Mouse (Mus musculus): ENCODE data around the gene 6030408B16Rik. TPM values are rescaled to one million over a fixed set of nuclear protein-coding genes. Genes with fewer than 3 reads are reported as not detected.

6030408B16Rik gene
- total and polyA plus RNA-seq, 3 experiments, result not detected

GRCm38 (mm10) chr15:101250220-101250800, 42.7 kb upstream of the 6030408B16Rik start:
- DNase-seq (ENCODE audit: low spot score) (no peak), ATAC-seq (ENCODE audit: extremely low read depth, insufficient number of reproducible peaks, low FRiP score, poor library complexity, severe bottlenecking) (no peak)
- Histone ChIP-seq H3K9me3 (replicated peaks) (peaks cover 49% of the 10 kb centered on the region), H3K27me3 (ENCODE audit: insufficient read depth, low read length) (peaks cover 8% of the 10 kb centered on the region; the same call in 1 of the 2 replicates), H3K4me3 (ENCODE audit: low read depth, low read length) (no peak overlapping the region), H3K4me1 (ENCODE audit: insufficient read depth, low read depth, low read length) (no peaks in the 10 kb centered on the region; the same call in 1 of the 2 replicates), H3K36me3 (replicated peaks) (no peaks in the 10 kb centered on the region)
- TF ChIP-seq GATA2 (IDR thresholded peaks at IDR 0.05; ENCODE audit: borderline replicate concordance, low read depth, low read length) (no peak), POLR2AphosphoS5 (IDR thresholded peaks at IDR 0.05; ENCODE audit: insufficient replicate concordance, low read depth, low read length) (no peak), CTCF (IDR thresholded peaks at IDR 0.05; ENCODE audit: low read depth, low read length) (no peak), TAL1 (conservative IDR thresholded peaks at IDR 0.05; ENCODE audit: low read depth, low read length) (no peak), GATA1 (IDR thresholded peaks at IDR 0.05; ENCODE audit: borderline replicate concordance, low read length) (no peak)

GRCm38 (mm10) chr15:101251930-101252329, 41.1 kb upstream of the 6030408B16Rik start:
- TF ChIP-seq GATA1 (IDR thresholded peaks at IDR 0.05; ENCODE audit: borderline replicate concordance, low read length) (no peak), POLR2AphosphoS5 (IDR thresholded peaks at IDR 0.05; ENCODE audit: insufficient replicate concordance, low read depth, low read length) (no peak), CTCF (IDR thresholded peaks at IDR 0.05; ENCODE audit: low read depth, low read length) (no peak), GATA2 (IDR thresholded peaks at IDR 0.05; ENCODE audit: borderline replicate concordance, low read depth, low read length) (no peak), TAL1 (conservative IDR thresholded peaks at IDR 0.05; ENCODE audit: low read depth, low read length) (no peak)
- H3K27me3 ChIP-seq (ENCODE audit: insufficient read depth, low read length), result peaks cover 10% of the 10 kb centered on the region; the same call in 1 of the 2 replicates
- H3K9me3 ChIP-seq (replicated peaks), result peaks cover 46% of the 10 kb centered on the region
- no peak for DNase-seq (ENCODE audit: low spot score)
- H3K36me3 ChIP-seq (replicated peaks), result no peaks in the 10 kb centered on the region
- ATAC-seq (ENCODE audit: extremely low read depth, insufficient number of reproducible peaks, low FRiP score, poor library complexity, severe bottlenecking), result no peak
- H3K4me3 ChIP-seq (ENCODE audit: low read depth, low read length), result no peak overlapping the region
- H3K4me1 ChIP-seq (ENCODE audit: insufficient read depth, low read depth, low read length), result no peaks in the 10 kb centered on the region; the same call in 1 of the 2 replicates

GRCm38 (mm10) chr15:101252614-101253013, 40.4 kb upstream of the 6030408B16Rik start:
- Histone ChIP-seq H3K36me3 (replicated peaks) (no peaks in the 10 kb centered on the region), H3K4me1 (ENCODE audit: insufficient read depth, low read depth, low read length) (no peaks in the 10 kb centered on the region), H3K9me3 (replicated peaks) (peaks cover 44% of the 10 kb centered on the region), H3K4me3 (ENCODE audit: low read depth, low read length) (no peak overlapping the region), H3K27me3 (ENCODE audit: insufficient read depth, low read length) (peaks cover 10% of the 10 kb centered on the region; the same call in 1 of the 2 replicates)
- no peak for ATAC-seq (ENCODE audit: extremely low read depth, insufficient number of reproducible peaks, low FRiP score, poor library complexity, severe bottlenecking)
- TF ChIP-seq GATA2 (IDR thresholded peaks at IDR 0.05; ENCODE audit: borderline replicate concordance, low read depth, low read length) (no peak), POLR2AphosphoS5 (IDR thresholded peaks at IDR 0.05; ENCODE audit: insufficient replicate concordance, low read depth, low read length) (no peak), TAL1 (conservative IDR thresholded peaks at IDR 0.05; ENCODE audit: low read depth, low read length) (no peak), CTCF (IDR thresholded peaks at IDR 0.05; ENCODE audit: low read depth, low read length) (no peak), GATA1 (IDR thresholded peaks at IDR 0.05; ENCODE audit: borderline replicate concordance, low read length) (no peak)
- no peak for DNase-seq (ENCODE audit: low spot score)

DNA sequence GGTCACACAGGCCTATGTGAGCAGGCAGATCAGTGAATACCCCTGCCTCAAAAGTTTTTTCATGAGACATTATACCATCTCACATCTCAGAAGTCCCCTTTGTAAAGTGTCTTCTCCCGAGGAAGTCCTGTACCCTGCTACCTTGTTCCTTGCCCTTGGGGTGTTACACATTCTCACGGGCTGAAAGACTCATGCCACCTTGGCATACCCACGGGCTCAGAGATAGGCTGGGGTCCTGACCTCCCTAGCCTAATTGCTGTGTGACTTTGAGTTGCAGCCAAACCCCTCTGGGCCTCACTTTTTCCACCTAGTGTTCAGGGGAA, 39.5 kb upstream of the 6030408B16Rik start:
- Histone ChIP-seq H3K4me3 (ENCODE audit: low read depth, low read length) (no peak overlapping the region), H3K36me3 (replicated peaks) (no peaks in the 10 kb centered on the region), H3K9me3 (replicated peaks) (peaks cover 45% of the 10 kb centered on the region), H3K4me1 (ENCODE audit: insufficient read depth, low read depth, low read length) (no peaks in the 10 kb centered on the region), H3K27me3 (ENCODE audit: insufficient read depth, low read length) (peaks cover 10% of the 10 kb centered on the region; the same call in 1 of the 2 replicates)
- DNase-seq (ENCODE audit: low spot score) (no peak), ATAC-seq (ENCODE audit: extremely low read depth, insufficient number of reproducible peaks, low FRiP score, poor library complexity, severe bottlenecking) (no peak)
- TF ChIP-seq TAL1 (conservative IDR thresholded peaks at IDR 0.05; ENCODE audit: low read depth, low read length) (no peak), GATA2 (IDR thresholded peaks at IDR 0.05; ENCODE audit: borderline replicate concordance, low read depth, low read length) (no peak), CTCF (IDR thresholded peaks at IDR 0.05; ENCODE audit: low read depth, low read length) (no peak), POLR2AphosphoS5 (IDR thresholded peaks at IDR 0.05; ENCODE audit: insufficient replicate concordance, low read depth, low read length) (no peak), GATA1 (IDR thresholded peaks at IDR 0.05; ENCODE audit: borderline replicate concordance, low read length) (no peak)

- ATAC-seq (ENCODE audit: extremely low read depth, insufficient number of reproducible peaks, low FRiP score, poor library complexity, severe bottlenecking) (no peak), DNase-seq (ENCODE audit: low spot score) (no peak)
- TF ChIP-seq CTCF (IDR thresholded peaks at IDR 0.05; ENCODE audit: low read depth, low read length) (no peak), TAL1 (conservative IDR thresholded peaks at IDR 0.05; ENCODE audit: low read depth, low read length) (no peak), GATA2 (IDR thresholded peaks at IDR 0.05; ENCODE audit: borderline replicate concordance, low read depth, low read length) (no peak), POLR2AphosphoS5 (IDR thresholded peaks at IDR 0.05; ENCODE audit: insufficient replicate concordance, low read depth, low read length) (no peak), GATA1 (IDR thresholded peaks at IDR 0.05; ENCODE audit: borderline replicate concordance, low read length) (no peak)
- Histone ChIP-seq H3K4me3 (ENCODE audit: low read depth, low read length) (no peak within 1 kb of the TSS; the same call in 1 of the 2 replicates), H3K36me3 (replicated peaks) (no peaks in the 10 kb centered on the region), H3K4me1 (ENCODE audit: insufficient read depth, low read depth, low read length) (no peaks in the 10 kb centered on the region), H3K9me3 (replicated peaks) (peaks cover 49% of the 10 kb centered on the region), H3K27me3 (ENCODE audit: insufficient read depth, low read length) (peaks cover 10% of the 10 kb centered on the region; the same call in 1 of the 2 replicates)
Measured at GRCm38 (mm10) chr15:101253886-101254795, 38.9 kb upstream of the 6030408B16Rik start, which contains the start of gene Nr4a1. Nr4a1 (plus strand) TSS chr15:101254269.
